Mouse (Mus musculus) MEL (cell line): ENCODE measurements around the gene Cmtm6.

Experiments
- CHD1 ChIP-seq: IDR thresholded peaks from 2 replicates; pipeline ENCODE4 v1.6.1; 2012; ENCODE audit warnings: low read depth, mild to moderate bottlenecking, inconsistent platforms, low read length, improper control_type of control experiment
- CTCF ChIP-seq, 3 experiments: IDR thresholded peaks in 2 of 3; conservative IDR thresholded peaks in 1 of 3; 2 replicates each; pipeline ENCODE4 v1.5.1; 2011 to 2012; ENCODE audit warnings: low read length in 3 of 3, low read depth in 2 of 3, mild to moderate bottlenecking in 2 of 3, improper control_type of control experiment in 1 of 3, inconsistent platforms in 1 of 3, mixed read lengths in 1 of 3, moderate library complexity in 1 of 3; ENCODE audit not compliant: control insufficient read depth in 1 of 3, insufficient read depth in 1 of 3, poor library complexity in 1 of 3, severe bottlenecking in 1 of 3
- MAFK ChIP-seq: IDR thresholded peaks from 2 replicates; pipeline ENCODE4 v1.6.1; 2011; ENCODE audit warnings: low read depth, mild to moderate bottlenecking, low read length, improper control_type of control experiment, borderline replicate concordance
- MXI1 ChIP-seq: IDR thresholded peaks from 2 replicates; pipeline ENCODE4 v1.6.1; 2011; ENCODE audit warnings: mild to moderate bottlenecking, low read depth, low read length, improper control_type of control experiment
- POLR2A ChIP-seq, 2 experiments: IDR thresholded peaks; 2 replicates each; pipeline ENCODE4 v1.6.1; 2011 to 2012; ENCODE audit warnings: low read length in 2 of 2, mild to moderate bottlenecking in 2 of 2, control low read depth in 1 of 2, improper control_type of control experiment in 1 of 2, low read depth in 1 of 2, moderate library complexity in 1 of 2; ENCODE audit not compliant: control insufficient read depth in 1 of 2, insufficient read depth in 1 of 2, poor library complexity in 1 of 2
- TAL1 ChIP-seq: IDR thresholded peaks from 2 replicates; pipeline ENCODE4 v1.6.1; 2012; ENCODE audit warnings: mild to moderate bottlenecking, inconsistent platforms, low read length, moderate library complexity, mixed read lengths
- USF1 ChIP-seq: IDR thresholded peaks from 2 replicates; pipeline ENCODE4 v1.6.1; 2014; ENCODE audit warnings: low read depth, mild to moderate bottlenecking, inconsistent platforms, low read length, improper control_type of control experiment, moderate library complexity

- TF ChIP-seq POLR2A (IDR thresholded peaks at IDR 0.05; ENCODE audit: control insufficient read depth in 1 of 2, insufficient read depth in 1 of 2, low read depth in 1 of 2, low read length in 2 of 2, poor library complexity in 1 of 2), result no peak
- TF ChIP-seq CTCF (IDR thresholded peaks at IDR 0.05 in 2 of 3, conservative IDR thresholded peaks at IDR 0.05 in 1 of 3; ENCODE audit: control insufficient read depth in 1 of 3, insufficient read depth in 1 of 3, low read depth in 2 of 3, low read length in 3 of 3, poor library complexity in 1 of 3, severe bottlenecking in 1 of 3), result no peak
- TF ChIP-seq USF1, result no peak
- TF ChIP-seq TAL1, result no peak
- no peak for TF ChIP-seq MAFK
- TF ChIP-seq CHD1, result no peak
- no peak for TF ChIP-seq MXI1
These were observed 45.4 kb downstream of the Cmtm6 start for GRCm38 (mm10) chr9:114776361-114776760.
